Mouse (Mus musculus) brain, embryonic 14.5 days (tissue): ENCODE data around the gene Tmpo.

Source experiments
- CTCF ChIP-seq: fragments of 200-500 bp; IDR thresholded peaks from 2 replicates; pipeline ENCODE4 v1.5.1; 2012; ENCODE audit warnings: inconsistent platforms, mild to moderate bottlenecking, moderate library complexity, borderline replicate concordance; ENCODE audit not compliant: insufficient read depth, insufficient read length; ENCODE audit errors: extremely low read depth
- POLR2A ChIP-seq: fragments of 200-500 bp; IDR thresholded peaks from 2 replicates; pipeline ENCODE4 v1.6.1; 2012; ENCODE audit warnings: mild to moderate bottlenecking, inconsistent platforms, borderline replicate concordance; ENCODE audit not compliant: poor library complexity, insufficient read depth, insufficient read length, severe bottlenecking; ENCODE audit errors: extremely low read depth

GRCm38 (mm10) chr10:91156338-91156737, 24.8 kb downstream of the Tmpo start:
- TF ChIP-seq CTCF (no peak), POLR2A (no peak)
